22 mouse cellular contexts compared by ENCODE assay signal in genomic region chr13:119641145-119641544, GRCm38 (mm10). TPM values are rescaled to one million over a fixed set of nuclear protein-coding genes. Genes with fewer than 3 reads are reported as not detected.
A peak's percentile ranks its signal among the peaks of the same experiment; 100 is the strongest.
DNase-seq lines count a peak whose midpoint lies in the region; ATAC-seq and TF ChIP-seq lines count a peak whose summit lies in the region.
"Had no signal": no experiment of that assay in that cellular context is flagged by ENCODE, and none has a peak within 500 bp of the region (broad histone marks: within the 10 kb centered on the region; RNA-seq: fewer than 3 reads in every experiment).

No protein-coding gene starts in this region.

- no peak for TF ChIP-seq CTCF in heart, adult 2 months (IDR thresholded peaks at IDR 0.05)

- WGBS in heart, adult 2 months, result 49% methylated on average over 7 of the region's 7 CpGs
- 70% methylated on average over 7 of the region's 7 CpGs for WGBS in heart, embryonic 12.5 days

- intact Hi-C loops in heart, adult 2 months (cut with DNase I), result loop anchor here (2.0 kb wide), 3 partner anchors 84 to 160 kb away; no protein-coding TSS in a partner anchor

- peak; percentile 41 for DNase-seq in adrenal gland, postnatal 14 days
- DNase-seq in adrenal gland, postnatal 25 days, result no peak
- DNase-seq in heart, adult 2 months, result no peak
- peak; percentile 48 for DNase-seq in 416B (ENCODE audit: low read depth)
- DNase-seq: gastrocnemius, adult 2 months; gastrocnemius, postnatal 14 days had no signal

- no peaks in the 10 kb centered on the region for H3K79me2 ChIP-seq in heart, adult 2 months (replicated peaks; ENCODE audit: control insufficient read depth, insufficient read depth, low read length)

- H3K36me3 ChIP-seq in heart, adult 2 months (ENCODE audit: control insufficient read depth, insufficient read depth, low read length), result peaks cover 3% of the 10 kb centered on the region; the same call in 1 of the 2 replicates
- no peaks in the 10 kb centered on the region for H3K36me3 ChIP-seq in heart, embryonic 12.5 days
- H3K36me3 ChIP-seq: embryonic facial prominence, embryonic 12.5 days; embryonic facial prominence, embryonic 15.5 days; heart, embryonic 10.5 days; hindbrain, embryonic 12.5 days; hindbrain, embryonic 15.5 days had no signal

- no peaks in the 10 kb centered on the region for H3K27me3 ChIP-seq in heart, adult 2 months (ENCODE audit: control insufficient read depth, insufficient read depth, low read length)
- H3K27me3 ChIP-seq in heart, embryonic 12.5 days (replicated peaks), result 0 out of 2 replicates have a peak, but pooled peaks cover 4% of the 10 kb centered on the region
- H3K27me3 ChIP-seq: embryonic facial prominence, embryonic 12.5 days; embryonic facial prominence, embryonic 15.5 days; hindbrain, embryonic 12.5 days; hindbrain, embryonic 15.5 days; Patski had no signal

- TF ChIP-seq POLR2A in heart, adult 2 months (IDR thresholded peaks at IDR 0.05; ENCODE audit: insufficient read depth, low read depth, low read length), result no peak

- H3K9ac ChIP-seq in heart, adult 2 months (ENCODE audit: low read depth, low read length), result no peak overlapping the region
- H3K9ac ChIP-seq in heart, embryonic 12.5 days, result no peak overlapping the region
- H3K9ac ChIP-seq: embryonic facial prominence, embryonic 12.5 days; embryonic facial prominence, embryonic 15.5 days; forebrain, postnatal 0 days; hindbrain, embryonic 12.5 days; hindbrain, embryonic 15.5 days had no signal

- H3K4me3 ChIP-seq in heart, adult 2 months, result no peak overlapping the region
- no peak overlapping the region for H3K4me3 ChIP-seq in heart, embryonic 12.5 days
- H3K4me3 ChIP-seq in brown adipose tissue, adult 24 weeks (ENCODE audit: insufficient read depth, low read depth, low read length), result no peak overlapping the region
- H3K4me3 ChIP-seq: embryonic facial prominence, embryonic 12.5 days; embryonic facial prominence, embryonic 15.5 days; gastrocnemius, adult 2 months; heart, embryonic 10.5 days; hindbrain, embryonic 12.5 days; hindbrain, embryonic 15.5 days had no signal

- H3K4me2 ChIP-seq in heart, embryonic 12.5 days, result no peak overlapping the region
- H3K4me2 ChIP-seq: embryonic facial prominence, embryonic 12.5 days; embryonic facial prominence, embryonic 15.5 days; hindbrain, embryonic 12.5 days; hindbrain, embryonic 15.5 days had no signal

- peak overlapping the region; percentile 56 for H3K27ac ChIP-seq in heart, adult 2 months
- H3K27ac ChIP-seq in heart, embryonic 12.5 days (ENCODE audit: poor library complexity, severe bottlenecking), result no peak overlapping the region
- H3K27ac ChIP-seq in brown adipose tissue, adult 24 weeks (replicated peaks; ENCODE audit: low read depth, low read length), result peak overlapping the region; percentile 70
- H3K27ac ChIP-seq: embryonic facial prominence, embryonic 12.5 days; embryonic facial prominence, embryonic 15.5 days; gastrocnemius, adult 2 months; heart, embryonic 10.5 days; hindbrain, embryonic 12.5 days; hindbrain, embryonic 15.5 days had no signal

- no peak for ATAC-seq in heart, embryonic 12.5 days (ENCODE audit: insufficient number of reproducible peaks, low FRiP score)
- no peak for ATAC-seq in CD4-positive, CD25-positive, alpha-beta regulatory T cell, adult 4 months
- ATAC-seq: forebrain, embryonic 14.5 days; intestine, postnatal 0 days had no signal

- peaks cover 2% of the 10 kb centered on the region for H3K4me1 ChIP-seq in heart, adult 2 months (ENCODE audit: control insufficient read depth, insufficient read depth, low read length)
- no peaks in the 10 kb centered on the region for H3K4me1 ChIP-seq in heart, embryonic 12.5 days (replicated peaks)
- no peaks in the 10 kb centered on the region for H3K4me1 ChIP-seq in brown adipose tissue, adult 24 weeks (ENCODE audit: control insufficient read depth, insufficient read depth, insufficient read length, low read length)
- H3K4me1 ChIP-seq: embryonic facial prominence, embryonic 12.5 days; embryonic facial prominence, embryonic 15.5 days; heart, embryonic 10.5 days; hindbrain, embryonic 12.5 days; hindbrain, embryonic 15.5 days had no signal

- TF ChIP-seq EP300 in heart, adult 2 months (IDR thresholded peaks at IDR 0.05; ENCODE audit: insufficient read depth, low read depth, low read length), result no peak

- H3K9me3 ChIP-seq in heart, embryonic 12.5 days (replicated peaks), result no peaks in the 10 kb centered on the region
- H3K9me3 ChIP-seq: embryonic facial prominence, embryonic 12.5 days; embryonic facial prominence, embryonic 15.5 days; heart, embryonic 10.5 days; hindbrain, embryonic 12.5 days; hindbrain, embryonic 15.5 days had no signal

RNA-seq across cellular contexts. Expression of gene Ccl28, which starts 17.5 kb away (rescaled TPM):
- total RNA-seq in adrenal gland, postnatal 14 days (2021), result 0.34 and 0.78 TPM in 2 replicates
- total RNA-seq in adrenal gland, postnatal 25 days (2021), result 0.33 and 0.88 TPM in 2 replicates
- total RNA-seq in heart, adult 2 months (2021), result not detected
- 0.06 TPM in 1 of 2 replicates, not detected in the other for polyA plus RNA-seq in heart, adult 2 months (2012; rRNA removed)
- 0.12 TPM in 1 of 2 replicates, not detected in the other for polyA plus RNA-seq in heart, embryonic 12.5 days (2016; fragmentation: Nextera tagmentation; extraction: Ambion mirVana)
- polyA plus RNA-seq in brown adipose tissue, adult 24 weeks (2012; ENCODE audit: insufficient read depth, insufficient read length, missing spikeins), result 0.63 TPM in 1 of 2 replicates, not detected in the other
- not detected for polyA plus RNA-seq in CD4-positive, CD25-positive, alpha-beta regulatory T cell, adult 4 months (2017; shearing (Covaris generic))
- total RNA-seq: ES-E14 had no signal
- polyA plus RNA-seq: C2C12; heart, embryonic 14.5 days; intestine, embryonic 14.5 days had no signal

RNA-seq across cellular contexts. Expression of gene Hmgcs1, which starts 49.0 kb away (rescaled TPM):
- 221 and 312 TPM in 2 replicates for total RNA-seq in adrenal gland, postnatal 14 days (2021)
- total RNA-seq in adrenal gland, postnatal 25 days (2021), result 548 and 767 TPM in 2 replicates
- total RNA-seq in heart, adult 2 months (2021), result 10 to 100 TPM; 34.9 to 35.4 TPM
- polyA plus RNA-seq in heart, adult 2 months (2012; rRNA removed), result 16.7 and 29.0 TPM in 2 replicates
- 108 and 111 TPM in 2 replicates for polyA plus RNA-seq in heart, embryonic 12.5 days (2016; fragmentation: Nextera tagmentation; extraction: Ambion mirVana)
- 191 and 228 TPM in 2 replicates for polyA plus RNA-seq in brown adipose tissue, adult 24 weeks (2012; ENCODE audit: insufficient read depth, insufficient read length, missing spikeins)
- 10 to 100 TPM; 47.8 to 54.1 TPM for polyA plus RNA-seq in CD4-positive, CD25-positive, alpha-beta regulatory T cell, adult 4 months (2017; shearing (Covaris generic))

Comparison
In these comparisons a context has a peak if more than half of its experiments do, and no peak if none do; other contexts are left out.
1. DNase-seq: peak in adrenal gland, postnatal 14 days (single experiment) and 416B (single experiment); none in adrenal gland, postnatal 25 days (single experiment) and heart, adult 2 months (0 of 2).